Mouse (Mus musculus): ENCODE measurements around the gene Serhl. TPM values are rescaled to one million over a fixed set of nuclear protein-coding genes. Genes with fewer than 3 reads are reported as not detected.
A peak's percentile ranks its signal among the peaks of the same experiment; 100 is the strongest.

Serhl gene
- polyA plus RNA-seq, 1 experiment = 106 TPM

- TF ChIP-seq CTCF (conservative IDR thresholded peaks at IDR 0.05; ENCODE audit: insufficient read depth, insufficient read length, low read depth, low read length) (peak; percentile 63), POLR2A (IDR thresholded peaks at IDR 0.05; ENCODE audit: low read depth, low read length) (no peak)
- Histone ChIP-seq H3K36me3 (ENCODE audit: control insufficient read depth, insufficient read depth, low read length) (no peaks in the 10 kb centered on the region), H3K27ac (ENCODE audit: insufficient read depth, low read depth, low read length) (no peak overlapping the region), H3K4me3 (ENCODE audit: insufficient read depth, low read depth, low read length) (no peak overlapping the region), H3K27me3 (replicated peaks; ENCODE audit: control insufficient read depth, insufficient read depth, low read length) (no peaks in the 10 kb centered on the region), H3K4me1 (ENCODE audit: control insufficient read depth, insufficient read depth, low read length) (no peaks in the 10 kb centered on the region)
- 46% methylated on average over 2 of the region's 2 CpGs for WGBS
- no peak for DNase-seq
Observed at GRCm38 (mm10) chr15:83095950-83096349, 6.6 kb downstream of the Serhl start.

- Histone ChIP-seq H3K27me3 (replicated peaks; ENCODE audit: control insufficient read depth, insufficient read depth, low read length) (no peaks in the 10 kb centered on the region), H3K4me3 (ENCODE audit: insufficient read depth, low read depth, low read length) (peak overlapping the region; percentile 84), H3K36me3 (ENCODE audit: control insufficient read depth, insufficient read depth, low read length) (no peaks in the 10 kb centered on the region), H3K4me1 (ENCODE audit: control insufficient read depth, insufficient read depth, low read length) (no peaks in the 10 kb centered on the region), H3K27ac (ENCODE audit: insufficient read depth, low read depth, low read length) (peak overlapping the region; percentile 77)
- WGBS = 4% methylated on average over 31 of the region's 31 CpGs
- peak; percentile 97 for DNase-seq
- TF ChIP-seq CTCF (conservative IDR thresholded peaks at IDR 0.05; ENCODE audit: insufficient read depth, insufficient read length, low read depth, low read length) (no peak), POLR2A (IDR thresholded peaks at IDR 0.05; ENCODE audit: low read depth, low read length) (peak; percentile 85)
Observed at GRCm38 (mm10) chr15:83099533-83100331, 10.4 kb downstream of the Serhl start.

GRCm38 (mm10) chr15:83100332-83100662 lies 11.0 kb downstream of the Serhl start:
- Histone ChIP-seq H3K4me3 (ENCODE audit: insufficient read depth, low read depth, low read length) (peak overlapping the region; percentile 84), H3K27me3 (replicated peaks; ENCODE audit: control insufficient read depth, insufficient read depth, low read length) (no peaks in the 10 kb centered on the region), H3K36me3 (ENCODE audit: control insufficient read depth, insufficient read depth, low read length) (no peaks in the 10 kb centered on the region), H3K27ac (ENCODE audit: insufficient read depth, low read depth, low read length) (peak overlapping the region; percentile 77), H3K4me1 (ENCODE audit: control insufficient read depth, insufficient read depth, low read length) (no peaks in the 10 kb centered on the region)
- WGBS = under 1% methylated on average over 8 of the region's 8 CpGs
- TF ChIP-seq CTCF (conservative IDR thresholded peaks at IDR 0.05; ENCODE audit: insufficient read depth, insufficient read length, low read depth, low read length) = no peak
- TF ChIP-seq POLR2A (IDR thresholded peaks at IDR 0.05; ENCODE audit: low read depth, low read length) = no peak
- DNase-seq = no peak

GRCm38 (mm10) chr15:83103111-83103510 lies 13.8 kb downstream of the Serhl start:
- Histone ChIP-seq H3K4me3 (ENCODE audit: insufficient read depth, low read depth, low read length) (no peak overlapping the region), H3K27me3 (replicated peaks; ENCODE audit: control insufficient read depth, insufficient read depth, low read length) (no peaks in the 10 kb centered on the region), H3K4me1 (ENCODE audit: control insufficient read depth, insufficient read depth, low read length) (no peaks in the 10 kb centered on the region), H3K36me3 (ENCODE audit: control insufficient read depth, insufficient read depth, low read length) (no peaks in the 10 kb centered on the region), H3K27ac (ENCODE audit: insufficient read depth, low read depth, low read length) (no peak overlapping the region)
- no peak for DNase-seq
- WGBS = 19% methylated on average over 1 of the region's 1 CpGs
- no peak for TF ChIP-seq CTCF (conservative IDR thresholded peaks at IDR 0.05; ENCODE audit: insufficient read depth, insufficient read length, low read depth, low read length)
- no peak for TF ChIP-seq POLR2A (IDR thresholded peaks at IDR 0.05; ENCODE audit: low read depth, low read length)

GRCm38 (mm10) chr15:83106426-83106825 lies 17.1 kb downstream of the Serhl start:
- 75% methylated on average over 6 of the region's 6 CpGs for WGBS
- Histone ChIP-seq H3K27ac (ENCODE audit: insufficient read depth, low read depth, low read length) (no peak overlapping the region), H3K4me1 (ENCODE audit: control insufficient read depth, insufficient read depth, low read length) (no peaks in the 10 kb centered on the region), H3K36me3 (ENCODE audit: control insufficient read depth, insufficient read depth, low read length) (no peaks in the 10 kb centered on the region), H3K4me3 (ENCODE audit: insufficient read depth, low read depth, low read length) (no peak overlapping the region), H3K27me3 (replicated peaks; ENCODE audit: control insufficient read depth, insufficient read depth, low read length) (no peaks in the 10 kb centered on the region)
- no peak for TF ChIP-seq POLR2A (IDR thresholded peaks at IDR 0.05; ENCODE audit: low read depth, low read length)
- TF ChIP-seq CTCF (conservative IDR thresholded peaks at IDR 0.05; ENCODE audit: insufficient read depth, insufficient read length, low read depth, low read length) = no peak
- DNase-seq = no peak

GRCm38 (mm10) chr15:83107814-83108213 lies 18.5 kb downstream of the Serhl start:
- Histone ChIP-seq H3K36me3 (ENCODE audit: control insufficient read depth, insufficient read depth, low read length) (no peaks in the 10 kb centered on the region), H3K27ac (ENCODE audit: insufficient read depth, low read depth, low read length) (no peak overlapping the region), H3K4me3 (ENCODE audit: insufficient read depth, low read depth, low read length) (no peak overlapping the region), H3K4me1 (ENCODE audit: control insufficient read depth, insufficient read depth, low read length) (no peaks in the 10 kb centered on the region), H3K27me3 (replicated peaks; ENCODE audit: control insufficient read depth, insufficient read depth, low read length) (no peaks in the 10 kb centered on the region)
- no peak for DNase-seq
- TF ChIP-seq POLR2A (IDR thresholded peaks at IDR 0.05; ENCODE audit: low read depth, low read length) (no peak), CTCF (conservative IDR thresholded peaks at IDR 0.05; ENCODE audit: insufficient read depth, insufficient read length, low read depth, low read length) (no peak)
- 75% methylated on average over 6 of the region's 6 CpGs for WGBS

GRCm38 (mm10) chr15:83111290-83111689 lies 22.0 kb downstream of the Serhl start:
- WGBS = 69% methylated on average over 6 of the region's 6 CpGs
- DNase-seq = no peak

More at GRCm38 (mm10) chr15:83111290-83111689, 22.0 kb downstream of the Serhl start:
- no peak for TF ChIP-seq POLR2A (IDR thresholded peaks at IDR 0.05; ENCODE audit: low read depth, low read length)
- Histone ChIP-seq H3K27me3 (replicated peaks; ENCODE audit: control insufficient read depth, insufficient read depth, low read length) (no peaks in the 10 kb centered on the region), H3K4me3 (ENCODE audit: insufficient read depth, low read depth, low read length) (no peak overlapping the region), H3K4me1 (ENCODE audit: control insufficient read depth, insufficient read depth, low read length) (no peaks in the 10 kb centered on the region), H3K27ac (ENCODE audit: insufficient read depth, low read depth, low read length) (no peak overlapping the region), H3K36me3 (ENCODE audit: control insufficient read depth, insufficient read depth, low read length) (no peaks in the 10 kb centered on the region)

Measured in kidney, adult 2 months (tissue).